Mouse (Mus musculus): ENCODE measurements around the gene Iqcc.

DNA sequence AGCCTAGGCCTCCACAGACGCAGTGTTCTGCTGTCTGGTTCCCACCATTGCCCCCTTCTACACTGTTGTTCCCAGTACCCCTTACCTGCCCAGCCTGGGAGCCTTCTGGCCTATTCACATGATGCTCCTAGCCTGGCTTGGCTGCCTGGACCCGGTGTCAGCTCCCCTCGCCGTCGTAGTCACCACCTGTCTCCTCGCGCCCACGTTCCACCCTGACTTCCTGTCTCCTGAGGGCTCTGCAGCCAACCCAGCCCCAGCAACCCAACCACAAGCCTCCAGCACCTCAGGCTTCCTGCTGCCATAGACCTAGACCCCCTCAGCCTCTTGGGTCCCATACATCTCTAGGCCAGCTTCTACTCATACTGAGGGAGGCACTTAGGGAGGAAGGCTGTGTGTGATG, 45.5 kb downstream of the Iqcc start, which contains the start of gene Lck:
- TF ChIP-seq EP300 (IDR thresholded peaks at IDR 0.05; ENCODE audit: insufficient read depth, low read depth, low read length) = no peak
- no peak for TF ChIP-seq CTCF (IDR thresholded peaks at IDR 0.05; ENCODE audit: low read depth, low read length)

All from ES-Bruce4 (cell line).